Mouse (Mus musculus) A20 (cell line): ENCODE measurements around the gene Prf1.

Experiments used
- DNase-seq: peaks from one replicate; pipeline ENCODE4 v3.0.0-alpha.2; 2011; ENCODE audit warnings: low read depth, low spot score

Prf1 gene

DNA sequence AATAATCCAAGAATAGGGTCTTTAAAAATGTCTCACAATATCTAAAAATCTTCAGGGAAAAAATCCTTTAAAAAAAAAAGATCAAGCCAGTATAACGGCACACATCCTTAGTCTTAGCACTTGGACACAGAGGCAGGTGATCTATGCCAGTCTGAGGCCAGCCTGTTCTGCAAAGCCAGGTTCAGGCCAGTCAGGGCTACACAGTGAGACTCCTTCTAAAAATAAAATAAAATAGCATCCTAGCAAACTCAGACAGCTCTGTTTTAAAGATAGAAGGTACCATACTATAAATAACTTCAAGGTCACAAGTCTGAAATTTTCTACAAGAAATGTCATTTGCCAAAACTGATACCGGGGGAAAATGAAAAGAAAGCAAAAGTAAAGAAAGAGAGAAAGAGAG, 7.6 kb upstream of the Prf1 start:
- no peak for DNase-seq

DNA sequence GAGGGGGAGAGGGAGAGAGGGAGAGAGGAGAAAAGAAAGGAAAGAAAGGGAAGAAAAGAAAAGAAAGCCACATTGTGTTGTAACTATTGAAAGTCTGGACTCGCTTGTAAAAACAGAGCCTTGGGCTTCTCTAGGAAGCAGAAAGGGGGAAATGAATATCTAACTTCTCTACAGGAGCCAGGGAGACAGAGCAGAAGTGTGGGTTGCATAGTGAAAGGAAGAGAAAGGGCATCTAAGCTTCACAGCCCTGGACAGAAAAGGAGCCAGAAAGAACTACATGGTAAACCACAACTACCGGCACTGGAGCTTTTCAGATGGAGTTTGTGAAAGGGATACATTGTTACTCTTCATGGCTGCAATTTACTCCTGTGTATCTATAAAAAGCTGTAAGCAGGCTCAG, 7.2 kb upstream of the Prf1 start:
- DNase-seq: no peak

DNA sequence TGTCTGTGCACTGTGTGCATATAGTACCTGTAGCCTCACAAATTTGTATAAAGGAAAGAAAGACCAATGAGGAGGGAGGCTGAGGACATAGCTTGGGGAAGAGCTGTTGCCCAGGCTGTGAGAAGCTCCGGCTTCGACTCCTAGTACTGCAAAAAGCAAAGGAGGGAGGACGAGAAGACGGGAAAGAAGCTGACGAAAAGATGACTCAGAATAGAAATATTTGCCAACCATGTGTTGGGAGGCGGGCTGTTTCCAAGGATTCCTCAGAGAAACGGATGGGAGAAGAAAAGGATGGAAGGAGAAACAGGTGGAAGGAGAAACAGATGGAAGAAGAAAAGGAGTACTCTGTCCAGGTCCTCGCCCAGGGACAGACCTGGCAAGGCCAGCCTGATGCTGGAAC, 3.4 kb upstream of the Prf1 start:
- DNase-seq: no peak

DNA sequence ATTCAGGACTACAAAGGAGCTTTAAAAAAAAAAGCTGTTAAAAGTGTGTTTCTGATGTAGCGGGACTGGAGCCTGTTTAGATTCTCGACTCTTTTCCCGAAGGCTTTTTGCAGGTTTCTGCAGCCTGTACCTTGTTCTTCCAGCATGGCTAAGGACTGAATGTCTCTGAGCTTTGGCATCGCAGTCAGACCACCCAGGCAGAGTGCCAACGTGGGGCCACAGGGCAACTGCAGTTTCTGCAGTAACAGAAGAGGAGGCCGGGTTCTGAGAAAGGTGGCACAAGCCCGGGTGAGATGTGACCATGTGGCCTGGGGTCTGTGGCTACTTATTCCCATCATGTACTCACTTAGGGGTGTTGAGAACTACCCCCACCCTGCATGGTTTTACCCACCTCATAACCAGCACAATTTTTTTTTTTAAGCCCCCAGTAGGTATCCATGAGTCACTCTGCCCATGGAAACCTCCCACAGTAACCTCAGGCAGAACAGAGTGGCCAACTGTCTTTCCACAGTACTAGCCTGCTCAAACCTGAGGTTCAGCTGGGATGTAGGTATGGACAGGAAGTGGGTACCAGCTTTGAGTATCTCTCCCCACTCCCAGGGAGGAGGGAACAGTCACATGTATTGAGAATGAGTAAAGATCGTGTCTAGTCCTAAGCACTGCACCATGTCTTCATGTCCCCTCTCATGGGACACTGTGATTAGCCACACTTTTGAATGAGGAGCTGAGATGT, 754 bp upstream of the Prf1 start:
- no peak for DNase-seq

DNA sequence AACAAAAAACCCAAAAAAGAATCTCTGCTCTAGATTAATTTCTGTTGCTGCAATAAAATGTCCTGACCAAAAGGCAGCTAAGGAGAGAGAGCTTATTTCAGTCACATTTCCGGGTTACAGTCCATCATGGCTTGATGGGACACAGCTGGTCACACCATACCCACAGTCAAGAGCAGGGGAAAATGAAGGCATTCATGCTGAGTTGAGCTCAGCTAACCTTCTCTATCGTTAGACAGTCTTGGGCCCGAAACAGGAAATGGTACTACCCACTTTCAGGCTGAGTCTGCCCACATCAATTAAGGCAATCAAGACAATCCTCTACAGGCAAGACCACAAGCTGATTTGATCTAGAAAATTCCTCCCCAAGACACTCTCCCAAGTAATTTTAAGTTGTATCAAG, 3.4 kb downstream of the Prf1 start:
- peak; percentile 52 for DNase-seq

DNA sequence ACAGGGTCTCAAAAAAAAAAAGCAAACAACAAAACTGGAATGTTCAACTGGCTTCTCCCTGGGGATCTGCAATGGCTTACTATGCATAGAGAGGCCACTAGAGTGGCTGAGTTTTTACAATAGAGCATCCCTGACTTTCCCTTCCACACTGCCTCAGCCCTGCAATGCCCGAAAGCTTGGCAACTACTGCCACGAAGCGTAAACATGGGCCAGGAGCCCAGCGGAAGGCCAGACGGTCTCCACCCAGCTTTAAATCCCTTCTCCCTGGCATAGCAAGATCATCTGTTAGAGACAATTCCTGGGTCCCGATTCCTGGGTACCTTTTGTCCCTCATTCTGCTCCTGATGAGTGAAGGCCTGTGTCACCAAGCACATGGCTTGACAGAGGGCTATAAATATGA, 6.4 kb downstream of the Prf1 start:
- DNase-seq: no peak

DNA sequence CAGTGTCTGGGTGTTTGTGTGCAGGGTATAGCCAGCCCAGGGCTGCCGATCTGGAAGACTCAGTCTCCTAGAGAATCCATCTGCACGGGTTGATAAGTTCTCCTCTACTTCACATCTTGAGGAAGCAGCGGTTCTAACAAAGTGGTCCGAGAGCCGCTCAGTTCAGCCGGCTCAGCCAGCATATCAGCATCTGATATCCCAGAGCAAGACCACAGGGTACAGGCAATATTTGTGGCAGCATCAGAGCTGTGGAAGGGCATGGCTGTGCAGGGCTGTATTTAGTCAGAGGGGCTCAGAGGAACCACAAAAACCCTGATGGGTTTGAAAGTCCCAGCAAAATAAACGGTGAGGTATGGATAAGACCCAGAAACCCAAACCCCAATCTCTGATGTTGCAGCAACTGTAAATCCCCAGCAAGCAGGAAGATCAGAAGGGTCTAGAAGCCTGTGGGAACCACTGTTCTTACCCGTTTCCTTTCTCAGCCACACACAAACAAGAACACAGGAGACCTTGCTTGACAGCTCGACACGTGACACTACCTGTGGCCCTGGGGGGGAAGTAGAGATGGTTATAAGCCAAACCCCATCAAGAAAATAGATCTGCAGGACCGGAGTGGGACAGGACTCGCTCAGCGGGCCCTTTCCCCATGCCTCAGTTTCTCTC, 8.4 kb downstream of the Prf1 start:
- no peak for DNase-seq

DNA sequence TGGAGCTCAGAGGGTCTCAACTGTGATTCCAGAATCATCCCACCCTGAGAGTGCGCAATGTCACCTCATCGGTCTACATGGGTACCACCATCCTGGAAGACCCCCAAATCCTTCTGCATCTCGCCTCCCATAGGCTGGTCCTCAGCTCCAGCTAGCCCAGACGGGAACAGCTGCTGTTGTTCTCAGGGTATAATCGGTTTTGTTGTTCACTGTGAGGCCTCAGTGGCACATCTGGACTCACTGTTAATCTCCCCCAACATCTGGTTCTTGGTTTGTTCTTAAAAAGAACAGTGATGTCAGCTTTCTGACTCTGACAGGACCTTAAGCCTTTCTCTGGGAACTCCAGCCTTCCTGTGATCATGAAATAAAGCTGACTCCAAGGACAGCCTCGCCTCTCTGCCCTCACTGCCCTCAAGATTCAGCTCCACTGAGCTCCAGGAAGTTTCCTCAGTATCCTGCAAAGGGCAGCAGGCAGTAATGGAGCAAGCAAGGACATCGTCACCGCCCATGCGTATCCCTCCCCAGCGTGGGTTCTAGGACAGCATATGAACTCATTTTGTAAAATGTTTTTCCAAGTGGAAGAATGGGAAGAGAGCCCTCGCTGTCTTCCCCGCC, 11.2 kb downstream of the Prf1 start:
- no peak for DNase-seq

DNA sequence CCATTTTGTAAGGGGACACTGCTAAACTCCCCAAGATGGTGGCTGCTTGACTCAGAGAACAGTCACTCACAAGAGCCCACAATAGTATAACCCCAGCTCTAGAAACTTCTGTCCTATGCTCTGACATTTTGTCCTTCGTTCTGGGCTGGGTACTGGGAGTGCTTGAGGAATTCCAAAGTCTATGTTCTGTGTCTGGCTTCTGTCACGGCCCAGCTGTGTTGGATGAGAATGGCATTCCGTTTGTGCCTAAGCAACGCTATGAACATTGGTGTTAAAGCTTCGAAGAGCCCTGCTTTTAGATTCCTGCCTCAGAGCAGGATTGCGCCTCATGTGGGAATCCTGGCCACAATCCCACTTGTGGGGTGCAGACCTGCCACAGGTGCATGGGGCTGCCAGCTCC, 14.5 kb downstream of the Prf1 start:
- DNase-seq: no peak

DNA sequence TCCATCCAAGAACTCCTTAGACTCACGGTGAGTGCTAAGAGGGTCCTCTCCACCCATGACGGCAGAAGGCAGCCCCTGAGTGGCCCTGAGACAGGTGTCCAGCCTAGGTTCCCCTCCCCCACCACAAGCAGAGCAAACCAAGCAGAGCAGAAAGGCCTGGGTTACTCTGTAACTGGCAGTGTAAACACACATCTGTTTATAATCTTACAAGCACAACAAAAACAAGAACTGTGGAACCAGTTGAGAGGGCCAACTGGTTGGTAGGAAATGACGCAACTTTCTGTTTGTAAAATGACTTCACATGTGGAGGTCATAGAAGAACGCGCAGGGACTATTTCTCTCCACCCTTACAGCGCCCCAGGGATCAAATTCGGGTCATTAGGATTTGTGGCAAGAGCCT, 15.1 kb downstream of the Prf1 start:
- no peak for DNase-seq

DNA sequence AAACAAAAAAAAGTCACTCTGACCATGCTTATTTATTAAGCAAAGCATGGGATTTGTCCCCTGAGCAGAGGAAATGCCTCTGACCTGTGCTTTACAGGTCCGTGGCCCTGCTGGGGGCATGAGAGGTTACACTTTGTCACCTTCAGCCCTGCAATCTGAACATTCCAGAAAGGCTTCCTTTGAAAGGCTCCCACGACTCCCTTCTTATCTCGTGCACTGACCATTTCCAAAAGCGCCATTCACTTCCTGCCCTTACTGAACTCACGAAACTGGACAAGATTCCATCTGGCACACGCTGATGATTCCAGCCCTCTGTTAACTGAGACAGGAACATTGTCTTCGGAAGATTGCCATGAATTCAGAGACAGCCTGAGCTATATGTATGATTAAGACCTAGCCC, 16.1 kb downstream of the Prf1 start:
- DNase-seq: no peak

DNA sequence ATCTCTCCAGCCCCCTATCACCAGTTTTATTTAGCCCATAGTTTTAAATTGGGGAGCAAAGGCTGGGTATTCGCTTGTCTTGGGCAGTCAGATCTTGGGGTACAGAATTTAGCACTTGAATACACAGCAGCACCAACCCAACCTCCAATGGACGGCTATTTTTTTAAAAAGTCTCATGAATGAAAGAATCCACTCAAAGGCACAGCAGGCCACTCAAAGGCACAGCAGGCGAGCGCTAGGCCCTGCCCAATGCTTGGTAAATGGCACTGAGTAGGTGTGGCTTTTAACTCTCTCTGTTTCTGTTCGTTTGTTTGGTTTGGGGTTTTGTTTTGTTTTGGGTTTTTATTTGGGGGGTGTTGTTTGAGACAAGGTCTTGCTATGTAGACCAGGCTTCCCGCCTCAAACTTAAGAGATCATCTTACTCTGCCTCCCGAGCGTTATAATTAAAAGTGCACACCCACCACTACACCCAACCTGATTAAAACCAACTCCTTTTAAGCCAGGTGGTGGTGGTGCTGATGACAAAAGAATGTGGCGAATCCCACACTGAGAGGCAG, 17.8 kb downstream of the Prf1 start:
- DNase-seq: no peak

DNA sequence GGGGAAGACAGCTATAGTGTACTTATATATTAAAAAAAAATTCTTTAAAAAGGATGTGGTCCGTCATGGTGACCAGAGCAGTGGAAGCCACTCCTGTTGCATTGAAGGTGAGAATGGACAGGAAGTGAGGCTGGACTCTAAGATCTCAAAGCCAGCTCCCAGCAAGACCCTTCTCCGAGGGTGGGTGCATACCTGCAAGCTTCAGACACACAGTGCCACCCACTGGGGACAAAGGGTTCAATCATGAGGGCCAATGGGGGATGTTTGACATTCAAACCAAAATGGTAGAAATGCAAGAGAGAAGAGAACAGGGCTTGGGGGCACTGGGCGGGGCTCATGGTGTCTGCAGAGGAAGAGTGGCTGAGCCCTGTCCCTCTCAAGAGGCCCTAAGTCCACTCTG, 20.9 kb downstream of the Prf1 start:
- no peak for DNase-seq

DNA sequence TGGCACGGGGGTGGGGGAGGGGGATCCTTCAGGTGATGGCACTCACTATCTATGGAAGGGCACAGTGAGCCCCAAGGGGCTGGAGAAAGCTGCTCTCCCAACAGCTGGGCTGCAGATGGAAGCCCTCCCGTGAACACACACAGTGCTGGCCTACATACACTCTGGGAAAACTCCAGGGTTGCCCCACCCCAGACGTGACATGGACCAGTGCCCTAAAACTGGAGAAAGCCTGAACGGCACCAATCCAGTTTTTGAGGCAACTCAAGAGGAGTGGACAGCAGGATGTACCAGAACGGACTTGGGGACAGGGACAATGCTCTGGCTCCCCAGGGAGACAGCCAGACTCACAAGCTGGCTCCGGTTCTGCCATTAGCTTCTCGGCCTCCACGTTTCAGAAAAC, 27.1 kb downstream of the Prf1 start:
- no peak for DNase-seq

DNA sequence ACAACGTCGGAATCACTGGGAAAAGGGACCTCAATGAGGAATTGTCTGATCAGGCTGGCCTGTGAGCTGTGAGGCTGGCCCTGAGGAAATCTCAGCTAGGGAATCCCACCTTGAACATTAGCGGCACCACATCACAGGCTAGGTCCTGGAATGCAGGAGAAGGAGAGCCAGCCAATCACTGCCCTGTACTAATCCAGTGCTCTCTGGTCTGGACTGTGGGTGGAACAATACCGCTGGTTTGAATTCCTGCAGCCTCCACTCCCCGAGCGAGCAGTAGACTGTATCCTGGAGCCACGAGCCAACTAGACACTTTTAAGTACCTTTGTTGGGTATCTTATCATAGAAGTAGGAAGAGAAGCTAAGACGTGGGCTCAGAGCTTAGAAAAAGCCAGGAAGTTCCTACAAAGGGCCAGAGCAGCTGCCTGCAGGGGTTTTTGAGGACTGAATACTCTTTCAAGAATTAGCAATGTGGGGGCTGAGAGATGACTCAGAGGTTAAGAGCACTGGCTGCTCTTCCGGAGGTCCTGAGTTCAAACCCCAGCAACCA, 28.2 kb downstream of the Prf1 start:
- no peak for DNase-seq

DNA sequence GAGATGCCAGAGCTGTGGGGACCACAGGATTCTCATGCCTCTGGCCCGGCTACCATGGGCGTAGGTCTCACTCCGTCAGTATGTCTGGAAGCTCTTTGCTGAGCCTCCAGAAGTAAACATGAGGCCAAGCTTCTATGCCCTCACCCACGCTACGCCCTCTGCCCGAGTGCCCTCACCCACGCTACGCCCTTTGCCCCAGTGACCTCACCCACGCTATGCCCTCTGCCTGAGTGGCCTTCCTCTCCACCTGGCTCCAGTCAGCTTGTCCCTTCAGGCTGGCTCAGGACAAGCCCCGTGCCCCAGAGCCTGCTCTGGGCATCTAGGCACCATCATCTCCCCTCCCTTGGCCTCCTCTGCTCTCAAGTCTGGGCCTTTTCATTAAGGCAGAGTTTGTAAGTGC, 29.9 kb downstream of the Prf1 start:
- no peak for DNase-seq

DNA sequence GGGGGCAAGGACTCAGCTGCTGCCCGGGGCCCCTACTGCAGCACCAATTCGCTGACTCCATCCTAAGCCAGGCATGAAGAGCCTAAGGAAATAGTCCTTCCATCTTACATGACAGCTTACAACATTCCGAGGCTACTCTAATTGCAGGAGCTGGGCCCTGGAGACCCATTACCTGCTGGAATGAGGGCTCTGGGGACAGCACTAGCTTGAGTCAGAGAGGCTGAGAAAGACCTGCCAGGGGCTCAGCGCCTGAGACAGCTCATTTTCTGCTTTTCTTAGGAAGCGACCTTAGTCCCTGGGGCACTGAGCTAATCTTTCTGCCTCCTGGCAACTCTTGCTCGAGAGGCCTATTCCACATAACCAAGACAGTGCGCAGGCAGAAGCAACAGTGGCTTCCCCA, 31.3 kb downstream of the Prf1 start:
- no peak for DNase-seq

DNA sequence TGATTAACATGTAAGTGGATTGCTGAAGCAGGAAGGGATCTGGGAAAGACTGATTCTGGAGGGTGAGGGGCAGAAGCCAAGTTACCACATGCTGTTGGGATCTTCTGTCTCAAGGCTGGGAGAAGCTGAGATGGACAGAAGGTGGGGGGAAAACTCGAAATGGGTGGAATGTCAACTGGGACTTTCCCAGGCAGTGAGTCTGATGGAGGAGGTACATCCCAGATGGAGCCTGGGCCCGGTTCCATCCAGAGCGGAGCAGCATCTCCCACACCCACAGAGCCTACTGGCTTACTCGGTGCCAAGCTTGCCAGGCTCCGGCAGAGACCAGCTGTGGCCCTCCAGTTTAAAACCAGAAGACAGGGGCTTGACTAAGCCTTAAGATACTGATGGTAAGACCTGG, 33.4 kb downstream of the Prf1 start:
- DNase-seq: no peak

DNA sequence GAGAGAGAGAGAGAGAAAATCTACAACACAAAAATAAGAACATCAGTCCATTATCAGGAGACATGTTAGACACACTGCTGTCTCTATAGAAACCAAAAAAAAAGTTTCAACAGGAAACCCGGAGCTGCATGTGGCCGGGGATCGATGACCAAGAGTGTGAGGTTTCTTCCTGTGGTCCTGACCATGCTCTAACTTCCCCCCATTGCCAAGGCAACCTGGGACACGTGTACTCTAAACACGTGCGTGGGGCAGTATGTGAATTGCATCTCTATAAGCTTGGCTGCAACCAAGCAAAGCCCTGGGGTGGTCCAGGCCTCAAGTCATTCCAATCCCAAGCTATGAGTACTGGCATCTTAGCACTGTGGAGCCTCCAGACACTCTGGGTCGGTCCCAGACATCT, 36.9 kb downstream of the Prf1 start:
- DNase-seq: no peak

DNA sequence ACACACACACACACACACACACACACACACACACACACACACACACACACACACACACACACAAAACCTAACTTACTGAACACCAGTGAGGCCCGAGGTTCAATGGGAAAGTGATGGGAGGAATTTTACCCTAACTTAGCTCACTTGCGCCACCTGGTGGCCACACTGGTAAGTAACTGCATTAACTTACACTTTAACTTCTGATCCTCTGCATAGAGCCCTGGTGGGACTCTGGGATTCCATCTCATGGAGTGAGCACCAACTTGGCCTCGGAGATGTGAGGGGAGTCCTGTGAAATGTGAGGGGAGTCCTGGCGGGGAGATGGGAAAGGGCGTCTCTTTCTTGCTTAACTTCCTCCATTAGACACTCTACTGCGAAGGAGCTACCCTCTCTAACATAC, 38.5 kb downstream of the Prf1 start:
- peak; percentile 70 for DNase-seq

DNA sequence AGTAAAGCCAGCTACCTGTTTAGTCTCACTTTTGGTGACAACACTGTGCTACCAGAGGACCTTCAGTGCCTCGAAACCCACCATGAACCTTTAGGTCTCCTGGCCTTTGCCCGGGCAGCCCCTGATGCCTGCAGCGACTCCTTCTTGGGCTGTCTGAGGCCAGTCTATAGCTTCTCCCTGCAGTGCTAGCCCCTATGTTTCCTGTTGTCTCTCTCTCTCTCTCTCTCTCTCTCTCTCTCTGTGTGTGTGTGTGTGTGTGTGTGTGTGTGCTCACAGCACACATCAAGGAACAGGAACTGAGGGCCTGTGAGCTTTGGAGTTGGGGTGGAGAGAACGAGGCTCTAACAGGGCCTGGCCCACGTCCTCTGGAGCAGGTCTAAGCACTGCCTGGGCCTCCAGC, 39.0 kb downstream of the Prf1 start:
- no peak for DNase-seq

DNA sequence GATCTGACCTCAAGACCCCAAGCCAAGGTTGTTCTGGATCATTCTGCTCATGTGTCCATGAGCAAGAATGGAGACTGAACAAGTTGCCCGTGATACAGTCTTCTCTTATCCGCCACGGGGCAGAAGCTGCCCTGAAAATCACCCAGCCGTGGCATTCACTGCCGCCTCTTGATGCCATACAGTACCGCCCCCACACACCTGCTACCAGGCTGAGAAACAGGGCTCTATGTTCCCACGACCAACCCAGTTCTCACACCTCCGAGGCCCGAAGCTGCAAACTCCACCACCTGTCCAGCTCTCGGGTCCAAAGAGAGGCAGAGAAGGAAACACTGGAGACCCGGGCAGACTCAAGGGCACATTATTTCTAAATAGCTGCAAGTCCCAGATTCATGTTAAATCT, 40.0 kb downstream of the Prf1 start:
- peak; percentile 25 for DNase-seq

DNA sequence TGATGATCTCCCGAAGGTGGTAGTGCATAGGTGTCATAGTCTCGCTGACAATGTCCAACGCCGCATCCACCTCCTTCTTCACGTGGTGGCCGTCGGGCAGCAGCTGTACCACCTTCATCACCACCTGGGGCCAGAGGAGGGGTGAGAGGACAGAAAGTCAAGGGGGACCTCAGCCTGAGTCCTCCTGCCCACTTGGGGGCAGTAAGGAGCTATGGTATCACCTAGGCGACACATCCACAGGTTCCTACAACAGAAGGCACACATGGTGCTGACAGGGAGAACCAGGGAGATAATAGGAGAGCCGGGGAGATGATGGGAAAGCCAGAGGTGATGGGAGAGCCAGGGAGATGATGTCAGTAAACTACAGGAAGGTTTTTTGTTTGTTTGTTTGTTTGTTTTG, 41.6 kb downstream of the Prf1 start:
- DNase-seq: peak; percentile 50
